Mouse (Mus musculus): ENCODE data around the gene Gm3625. TPM values are rescaled to one million over a fixed set of nuclear protein-coding genes. Genes with fewer than 3 reads are reported as not detected.
"Not testable (repeated sequence)": the region's sequence is repeated elsewhere in the genome, so short reads cannot be mapped to it uniquely, and the experiment has no call there.

Gm3625 gene
- total RNA-seq, 4 experiments from 2014 or later: not detected

GRCm38 (mm10) chr12:4556891-4557290, 35.8 kb downstream of the Gm3625 start:
- no peak for DNase-seq (ENCODE audit: low spot score in 2 of 2)

- DNase-seq (ENCODE audit: low spot score in 2 of 2): no peak
These were observed 37.3 kb downstream of the Gm3625 start for GRCm38 (mm10) chr12:4555451-4555850.

DNA sequence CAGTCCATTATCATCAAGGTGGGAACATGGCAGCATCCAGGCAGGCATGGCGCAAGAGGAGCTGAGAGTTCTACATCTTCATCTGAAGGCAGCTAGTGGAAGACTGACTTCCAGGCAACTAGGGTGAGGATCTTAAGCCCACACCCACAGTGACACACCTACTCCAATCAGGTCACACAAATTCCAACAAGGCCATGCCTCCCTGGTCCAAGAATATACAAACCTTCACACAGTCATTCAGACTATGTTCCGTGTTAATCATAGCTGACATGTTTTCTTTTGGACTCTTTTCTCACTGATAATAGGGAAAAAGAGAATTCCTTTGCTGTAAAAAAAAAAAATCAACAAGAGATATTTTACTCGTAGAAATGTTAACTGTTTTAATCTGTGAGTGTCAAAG, 39.0 kb downstream of the Gm3625 start:
- DNase-seq (ENCODE audit: low spot score in 2 of 2): not testable (repeated sequence)

DNA sequence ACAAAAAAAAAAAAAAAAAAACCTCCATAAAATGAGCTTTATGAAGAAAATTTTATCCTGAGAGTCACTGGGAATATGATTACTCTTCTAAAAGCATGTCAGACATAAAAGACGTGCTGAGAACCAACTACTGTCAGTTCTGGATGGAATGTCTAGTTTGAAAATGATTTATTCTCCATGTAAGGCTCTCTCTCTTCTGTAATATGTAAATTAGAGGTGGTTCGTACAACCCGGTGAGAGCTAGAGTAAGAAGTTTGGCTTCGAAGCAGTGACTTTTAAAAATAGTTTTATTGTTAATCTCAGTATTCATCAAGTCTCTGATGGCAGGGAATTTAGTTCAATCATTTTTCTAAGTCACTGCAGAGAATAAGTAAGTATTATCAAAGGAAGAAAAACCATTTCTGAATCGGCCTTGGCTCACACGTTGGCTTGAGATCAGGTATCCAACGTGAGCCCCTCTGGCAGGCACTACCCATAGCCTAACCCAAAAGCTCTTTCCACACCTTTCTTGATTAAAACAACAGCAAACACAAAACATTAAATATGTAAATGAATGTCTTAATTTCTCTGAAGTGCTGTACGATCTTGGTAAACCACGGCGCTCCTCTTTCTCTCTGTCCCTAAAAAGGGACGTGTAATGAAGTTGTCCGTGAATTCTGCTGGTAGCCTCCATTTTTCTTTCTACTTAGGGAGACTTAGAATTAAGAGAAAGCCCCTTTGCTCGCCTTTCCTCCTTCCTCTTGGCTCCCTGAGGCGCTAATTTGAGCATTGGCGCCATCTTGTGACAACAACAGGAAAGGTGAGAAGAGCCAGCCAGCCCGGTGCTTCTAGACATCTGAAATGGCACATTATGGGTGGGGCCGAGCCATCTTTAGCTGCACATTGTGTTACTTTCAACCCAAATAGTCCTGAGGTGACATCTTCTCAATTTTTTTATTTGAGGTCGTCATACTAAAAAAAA, 44.4 kb downstream of the Gm3625 start:
- DNase-seq (ENCODE audit: low spot score in 2 of 2): peak; percentile 41 to 56

GRCm38 (mm10) chr12:4547557-4547956, 45.2 kb downstream of the Gm3625 start:
- no peak for DNase-seq (ENCODE audit: low spot score in 2 of 2)

DNA sequence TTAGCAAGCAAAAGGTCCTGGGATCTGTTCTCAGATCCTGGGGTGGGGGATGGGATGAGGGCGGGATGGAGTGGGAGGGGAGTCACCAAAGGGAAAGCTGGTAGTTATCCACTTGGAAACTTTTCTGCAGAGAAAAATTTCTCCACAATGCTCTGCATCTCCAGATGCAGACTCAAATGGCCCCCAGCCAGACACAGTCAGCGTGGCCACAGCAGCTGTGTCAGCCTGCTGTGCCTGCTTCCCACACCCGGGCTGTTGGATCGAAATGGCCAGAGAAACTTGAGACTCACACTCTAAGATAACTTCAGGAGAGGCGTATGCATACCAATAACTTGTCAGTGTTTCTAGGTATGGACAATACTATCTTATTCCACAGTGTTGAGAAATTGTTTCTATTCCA, 46.2 kb downstream of the Gm3625 start:
- no peak for DNase-seq (ENCODE audit: low spot score in 2 of 2)

DNA sequence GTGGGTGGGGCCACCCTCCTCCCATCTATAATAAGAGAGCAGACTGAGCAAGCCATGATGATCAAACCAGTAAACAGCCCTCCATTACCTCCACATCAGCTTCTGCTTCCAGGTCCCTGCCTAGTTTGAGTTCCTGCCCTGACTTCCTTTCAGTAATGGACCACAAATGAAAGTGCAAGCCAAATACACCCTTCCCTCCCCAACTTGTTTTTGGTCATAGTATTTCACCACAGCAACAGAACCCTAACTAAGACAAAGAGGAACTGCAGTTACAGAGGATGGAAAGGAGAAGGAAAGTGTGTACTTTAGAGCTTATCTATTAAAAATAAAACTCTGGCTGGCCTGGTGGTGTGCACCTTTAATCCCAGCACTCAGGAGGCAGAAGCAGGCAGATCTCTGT, 47.3 kb downstream of the Gm3625 start:
- no peak for DNase-seq (ENCODE audit: low spot score in 2 of 2)

GRCm38 (mm10) chr12:4544400-4544919, 48.3 kb downstream of the Gm3625 start:
- DNase-seq (ENCODE audit: low spot score in 2 of 2): no peak

Other genes starting within 250 kb of the Gm3625 start
- gene Ncoa1, start 115.7 kb downstream of the Gm3625 start, total RNA-seq (2022): 100 to 1,000 TPM; 104 to 121 (median 107) TPM
- gene Itsn2, start 289 bp downstream of the Gm3625 start, total RNA-seq (2022): 10 to 100 TPM; 65.5 to 75.0 (median 69.1) TPM
- gene Fam228a, start 145.5 kb upstream of the Gm3625 start, total RNA-seq (2022): 1 to 10 TPM; 1.6 to 2.9 (median 2.1) TPM
- gene Pfn4, start 176.1 kb upstream of the Gm3625 start, total RNA-seq (2022): 10 to 100 TPM; 11.6 to 17.1 (median 13.1) TPM
- gene Fam228b, start 176.3 kb upstream of the Gm3625 start, total RNA-seq (2022): 10 to 100 TPM; 17.6 to 20.0 (median 19.1) TPM
- 10 to 100 TPM; 69.8 to 92.7 (median 81.2) TPM for gene Sf3b6, start 224.6 kb upstream of the Gm3625 start, total RNA-seq (2022)
- 10 to 100 TPM; 31.7 to 41.8 (median 39.3) TPM for gene Fkbp1b, start 248.7 kb upstream of the Gm3625 start, total RNA-seq (2022)

Data from left cerebral cortex, adult 8-10 months (tissue).